In the genomic region with DNA sequence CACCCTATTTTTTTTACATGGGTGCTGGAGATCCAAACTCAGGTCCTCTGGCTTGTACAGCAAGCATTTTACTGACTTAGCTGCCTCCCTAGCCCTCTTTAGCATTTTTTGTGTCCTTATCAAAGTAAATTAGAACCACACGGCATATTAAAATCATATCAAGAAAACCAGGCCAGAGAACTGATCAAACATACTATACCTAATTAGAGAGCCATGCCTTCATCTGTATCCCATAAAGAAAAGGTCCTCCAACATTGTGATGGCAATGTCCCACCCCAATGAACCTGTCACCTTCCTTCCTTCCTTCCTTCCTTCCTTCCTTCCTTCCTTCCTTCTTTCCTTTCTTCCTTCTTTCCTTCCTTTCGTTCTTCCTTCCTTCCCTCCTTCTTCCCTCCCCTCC, we compare ENCODE assay signal across 7 mouse cellular contexts. TPM values are rescaled to one million over a fixed set of nuclear protein-coding genes. Genes with fewer than 3 reads are reported as not detected.
"Had no signal": no experiment of that assay in that cellular context is flagged by ENCODE, and none has a peak within 500 bp of the region (broad histone marks: within the 10 kb centered on the region; RNA-seq: fewer than 3 reads in every experiment).

No protein-coding gene starts in this region.

RNA-seq across cellular contexts. Expression of gene C1s1, which starts 13.8 kb away (rescaled TPM):
- total RNA-seq: hematopoietic stem cell, adult 5-6 weeks had no signal

RNA-seq across cellular contexts. Expression of gene C1rb, which starts 14.1 kb away (rescaled TPM):
- total RNA-seq: hematopoietic stem cell, adult 5-6 weeks; hindbrain, postnatal 0 days; layer of hippocampus, adult 2 months; layer of hippocampus, adult 8-10 months; layer of hippocampus, postnatal 14 days; layer of hippocampus, postnatal 25 days; left cerebral cortex, adult 8-10 months had no signal
